Mouse (Mus musculus) kidney, adult 2 months (tissue): ENCODE measurements around the gene Mapk7.

Source experiments
- CTCF ChIP-seq: fragments of 200-500 bp; conservative IDR thresholded peaks from 2 replicates; pipeline ENCODE4 v1.5.1; 2011; ENCODE audit warnings: low read depth, mild to moderate bottlenecking, control low read depth, low read length, moderate library complexity, mixed read lengths; ENCODE audit not compliant: insufficient read depth, insufficient read length
- POLR2A ChIP-seq: fragments of 200-500 bp; IDR thresholded peaks from one replicate; pipeline ENCODE4 v1.6.1; 2011; ENCODE audit warnings: low read depth, low read length, control low read depth

- TF ChIP-seq POLR2A (no peak), CTCF (no peak)
Measured at GRCm38 (mm10) chr11:61540642-61541041, 46.4 kb upstream of the Mapk7 start.
